Mouse (Mus musculus): Measurements from ENCODE around the gene Prdx6b. TPM values are rescaled to one million over a fixed set of nuclear protein-coding genes. Genes with fewer than 3 reads are reported as not detected.

The Prdx6b gene
- not detected for total RNA-seq (2021)

- intact Hi-C loops (cut with DNase I), result no loop called here
- no peak for DNase-seq (ENCODE audit: low spot score in 2 of 2)
Observed at GRCm38 (mm10) chr2:80292172-80292571, at the start of gene Prdx6b. Prdx6b (plus strand) TSS chr2:80292472.

GRCm38 (mm10) chr2:80247466-80247865 is 44.8 kb upstream of the Prdx6b start:
- intact Hi-C loops (cut with DNase I), result no loop called here
- DNase-seq (ENCODE audit: low spot score in 2 of 2), result no peak

GRCm38 (mm10) chr2:80247868-80248267 is 44.4 kb upstream of the Prdx6b start:
- no peak for DNase-seq (ENCODE audit: low spot score in 2 of 2)
- intact Hi-C loops (cut with DNase I), result no loop called here

- intact Hi-C loops (cut with DNase I), result loop anchor here (10.0 kb wide), 1 partner anchor 185 kb away; no protein-coding TSS in a partner anchor
- DNase-seq (ENCODE audit: low spot score in 2 of 2), result no peak
Observed at GRCm38 (mm10) chr2:80259888-80260672, 32.2 kb upstream of the Prdx6b start.

GRCm38 (mm10) chr2:80266894-80267293 is 25.4 kb upstream of the Prdx6b start:
- DNase-seq (ENCODE audit: low spot score in 2 of 2), result peak; percentile 75 to 81
- intact Hi-C loops (cut with DNase I), result loop anchor here (2.0 to 10.0 kb wide), 3 partner anchors 138 to 755 kb away; partner anchors contain the start of gene Pde1a

- intact Hi-C loops (cut with DNase I), result loop anchor here (1.0 to 10.0 kb wide), 3 partner anchors 193 to 756 kb away; no protein-coding TSS in a partner anchor
- DNase-seq (ENCODE audit: low spot score in 2 of 2), result no peak
Observed at GRCm38 (mm10) chr2:80268053-80268452, 24.2 kb upstream of the Prdx6b start.

GRCm38 (mm10) chr2:80271431-80271830 is 20.8 kb upstream of the Prdx6b start:
- intact Hi-C loops (cut with DNase I), result no loop called here
- no peak for DNase-seq (ENCODE audit: low spot score in 2 of 2)

- intact Hi-C loops (cut with DNase I), result no loop called here
- DNase-seq (ENCODE audit: low spot score in 2 of 2), result no peak
Observed at GRCm38 (mm10) chr2:80273038-80273437, 19.2 kb upstream of the Prdx6b start.

GRCm38 (mm10) chr2:80273763-80274162 is 18.5 kb upstream of the Prdx6b start:
- intact Hi-C loops (cut with DNase I), result no loop called here

GRCm38 (mm10) chr2:80275136-80275535 is 17.1 kb upstream of the Prdx6b start:
- intact Hi-C loops (cut with DNase I), result no loop called here
- DNase-seq (ENCODE audit: low spot score in 2 of 2), result peak in 1 of 2 experiments; percentile 36

More at GRCm38 (mm10) chr2:80273763-80274162, 18.5 kb upstream of the Prdx6b start:
- no peak for DNase-seq (ENCODE audit: low spot score in 2 of 2)

GRCm38 (mm10) chr2:80282214-80282613 is 10.1 kb upstream of the Prdx6b start:
- DNase-seq (ENCODE audit: low spot score in 2 of 2), result no peak

GRCm38 (mm10) chr2:80286397-80286796 is 5.9 kb upstream of the Prdx6b start:
- DNase-seq (ENCODE audit: low spot score in 2 of 2), result no peak
- intact Hi-C loops (cut with DNase I), result no loop called here

More at GRCm38 (mm10) chr2:80282214-80282613, 10.1 kb upstream of the Prdx6b start:
- intact Hi-C loops (cut with DNase I), result no loop called here

- intact Hi-C loops (cut with DNase I), result no loop called here
- DNase-seq (ENCODE audit: low spot score in 2 of 2), result no peak
Observed at GRCm38 (mm10) chr2:80298334-80298733, 6.1 kb downstream of the Prdx6b start.

GRCm38 (mm10) chr2:80300806-80301205 is 8.5 kb downstream of the Prdx6b start:
- intact Hi-C loops (cut with DNase I), result no loop called here
- DNase-seq (ENCODE audit: low spot score in 2 of 2), result no peak

GRCm38 (mm10) chr2:80303957-80304356 is 11.7 kb downstream of the Prdx6b start:
- intact Hi-C loops (cut with DNase I), result no loop called here
- no peak for DNase-seq (ENCODE audit: low spot score in 2 of 2)

GRCm38 (mm10) chr2:80307701-80308100 is 15.4 kb downstream of the Prdx6b start:
- no peak for DNase-seq (ENCODE audit: low spot score in 2 of 2)
- intact Hi-C loops (cut with DNase I), result no loop called here

- DNase-seq (ENCODE audit: low spot score in 2 of 2), result no peak
- intact Hi-C loops (cut with DNase I), result no loop called here
Observed at GRCm38 (mm10) chr2:80309775-80310174, 17.5 kb downstream of the Prdx6b start.

- DNase-seq (ENCODE audit: low spot score in 2 of 2), result no peak
- intact Hi-C loops (cut with DNase I), result no loop called here
Observed at GRCm38 (mm10) chr2:80310772-80311171, 18.5 kb downstream of the Prdx6b start.

GRCm38 (mm10) chr2:80311350-80311749 is 19.1 kb downstream of the Prdx6b start:
- intact Hi-C loops (cut with DNase I), result no loop called here
- DNase-seq (ENCODE audit: low spot score in 2 of 2), result no peak

GRCm38 (mm10) chr2:80314201-80314600 is 21.9 kb downstream of the Prdx6b start:
- DNase-seq (ENCODE audit: low spot score in 2 of 2), result no peak
- intact Hi-C loops (cut with DNase I), result no loop called here

GRCm38 (mm10) chr2:80314854-80315241 is 22.6 kb downstream of the Prdx6b start:
- no peak for DNase-seq (ENCODE audit: low spot score in 2 of 2)
- intact Hi-C loops (cut with DNase I), result no loop called here
